Mouse (Mus musculus) bone marrow, adult 2 months (tissue): ENCODE results near the gene Snx17.

Source experiments
- CTCF ChIP-seq: fragments of 200-500 bp; IDR thresholded peaks from 2 replicates; pipeline ENCODE4 v1.5.1; 2011; ENCODE audit warnings: low read length, control low read depth; ENCODE audit not compliant: control insufficient read depth, insufficient read depth
- POLR2A ChIP-seq: fragments of 200-500 bp; IDR thresholded peaks from 2 replicates; pipeline ENCODE4 v1.6.1; 2011; ENCODE audit warnings: low read depth, mild to moderate bottlenecking, control low read depth, low read length, borderline replicate concordance; ENCODE audit not compliant: control insufficient read depth

GRCm38 (mm10) chr5:31198170-31198569 lies 5.1 kb downstream of the Snx17 start:
- TF ChIP-seq POLR2A (no peak), CTCF (no peak)
